Mouse (Mus musculus) bone marrow, adult 2 months (tissue): ENCODE measurements around the gene Celf6.

ENCODE experiments used
- CTCF ChIP-seq: fragments of 200-500 bp; IDR thresholded peaks from 2 replicates; pipeline ENCODE4 v1.5.1; 2011; ENCODE audit warnings: low read length, control low read depth; ENCODE audit not compliant: control insufficient read depth, insufficient read depth
- POLR2A ChIP-seq: fragments of 200-500 bp; IDR thresholded peaks from 2 replicates; pipeline ENCODE4 v1.6.1; 2011; ENCODE audit warnings: low read depth, mild to moderate bottlenecking, control low read depth, low read length, borderline replicate concordance; ENCODE audit not compliant: control insufficient read depth

DNA sequence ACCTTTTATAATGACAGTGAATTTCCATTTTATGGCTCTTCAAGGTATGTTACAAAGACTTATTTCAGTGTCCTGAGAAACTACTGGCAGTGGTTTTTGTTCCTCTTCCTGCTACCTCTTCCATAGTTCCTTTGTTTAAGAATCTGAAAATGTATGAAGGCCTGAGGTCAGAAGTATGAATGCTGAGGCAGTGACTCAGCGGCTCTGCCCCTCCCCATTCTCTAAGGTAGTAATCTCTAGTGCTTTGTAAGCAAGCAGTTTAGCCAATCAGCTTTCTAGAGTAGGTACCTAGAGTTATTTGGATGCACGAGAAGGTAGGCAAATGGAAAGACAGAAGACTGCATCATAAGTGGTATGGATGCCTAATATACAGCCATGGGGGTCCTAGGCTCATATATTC is 63.6 kb downstream of the Celf6 start:
- no peak for TF ChIP-seq CTCF
- no peak for TF ChIP-seq POLR2A
